Mouse (Mus musculus) G1E (cell line): ENCODE results near the gene Ahnak2. TPM values are rescaled to one million over a fixed set of nuclear protein-coding genes. Genes with fewer than 3 reads are reported as not detected.

Source experiments
- ATAC-seq: 2 replicates; pipeline ENCODE4 v1.8.0; 2016; ENCODE audit warnings: mild to moderate bottlenecking; ENCODE audit not compliant: insufficient number of reproducible peaks, poor library complexity, low FRiP score, severe bottlenecking; ENCODE audit errors: extremely low read depth
- DNase-seq: peaks from one replicate; pipeline ENCODE4 v3.0.0; 2012; ENCODE audit warnings: low spot score
- H3K27me3 ChIP-seq: 2 replicates; pipeline ENCODE4 v1.6.1; 2012; ENCODE audit warnings: mild to moderate bottlenecking, low read length, inconsistent platforms; ENCODE audit not compliant: insufficient read depth
- H3K36me3 ChIP-seq: replicated peaks from 2 replicates; pipeline ENCODE3; 2012; ENCODE audit warnings: mild to moderate bottlenecking, inconsistent platforms
- H3K4me1 ChIP-seq: 2 replicates; pipeline ENCODE4 v1.6.1; 2012; ENCODE audit warnings: low read depth, low read length, inconsistent platforms, mixed read lengths; ENCODE audit not compliant: insufficient read depth
- H3K4me3 ChIP-seq: 2 replicates; pipeline ENCODE4 v1.5.1; 2012; ENCODE audit warnings: low read depth, mild to moderate bottlenecking, inconsistent platforms, low read length, moderate library complexity, mixed read lengths
- H3K9me3 ChIP-seq: replicated peaks from 2 replicates; pipeline ENCODE4 v1.6.1; 2012; ENCODE audit warnings: inconsistent platforms
- CTCF ChIP-seq: IDR thresholded peaks from 2 replicates; pipeline ENCODE4 v1.5.1; 2012; ENCODE audit warnings: low read depth, low read length, inconsistent platforms, mixed read lengths
- GATA1 ChIP-seq: IDR thresholded peaks from 2 replicates; pipeline ENCODE4 v1.6.1; 2012; ENCODE audit warnings: borderline replicate concordance, low read length, inconsistent platforms, mixed read lengths
- GATA2 ChIP-seq: IDR thresholded peaks from 2 replicates; pipeline ENCODE4 v1.6.1; 2012; ENCODE audit warnings: low read depth, low read length, inconsistent platforms, borderline replicate concordance
- POLR2AphosphoS5 ChIP-seq: IDR thresholded peaks from 2 replicates; pipeline ENCODE4 v1.6.1; 2012; ENCODE audit warnings: low read depth, low read length, inconsistent platforms; ENCODE audit not compliant: insufficient replicate concordance
- TAL1 ChIP-seq: conservative IDR thresholded peaks from 2 replicates; pipeline ENCODE4 v1.6.1; 2012; ENCODE audit warnings: low read depth, low read length, inconsistent platforms, mixed read lengths
- polyA plus RNA-seq: library from polyadenylated mRNA; stranded (reverse); fragments of >175 nt; gene quantifications from 2 replicates; pipeline ENCODE4 v1.2.3, GENCODE M21; 2012
- total RNA-seq, 2 experiments: library from RNA; stranded (forward) in 1 of 2; stranded (reverse) in 1 of 2; fragments of 200-1000 nt in 1 of 2; fragments of >200 nt in 1 of 2; fragmentation: Nextera tagmentation in 1 of 2; gene quantifications; 2 replicates each; pipeline ENCODE4 v1.2.3; 2014 to 2017

Gene Ahnak2
- total and polyA plus RNA-seq, 3 experiments, result 0.02 to 0.22 TPM; not detected in 1

DNA sequence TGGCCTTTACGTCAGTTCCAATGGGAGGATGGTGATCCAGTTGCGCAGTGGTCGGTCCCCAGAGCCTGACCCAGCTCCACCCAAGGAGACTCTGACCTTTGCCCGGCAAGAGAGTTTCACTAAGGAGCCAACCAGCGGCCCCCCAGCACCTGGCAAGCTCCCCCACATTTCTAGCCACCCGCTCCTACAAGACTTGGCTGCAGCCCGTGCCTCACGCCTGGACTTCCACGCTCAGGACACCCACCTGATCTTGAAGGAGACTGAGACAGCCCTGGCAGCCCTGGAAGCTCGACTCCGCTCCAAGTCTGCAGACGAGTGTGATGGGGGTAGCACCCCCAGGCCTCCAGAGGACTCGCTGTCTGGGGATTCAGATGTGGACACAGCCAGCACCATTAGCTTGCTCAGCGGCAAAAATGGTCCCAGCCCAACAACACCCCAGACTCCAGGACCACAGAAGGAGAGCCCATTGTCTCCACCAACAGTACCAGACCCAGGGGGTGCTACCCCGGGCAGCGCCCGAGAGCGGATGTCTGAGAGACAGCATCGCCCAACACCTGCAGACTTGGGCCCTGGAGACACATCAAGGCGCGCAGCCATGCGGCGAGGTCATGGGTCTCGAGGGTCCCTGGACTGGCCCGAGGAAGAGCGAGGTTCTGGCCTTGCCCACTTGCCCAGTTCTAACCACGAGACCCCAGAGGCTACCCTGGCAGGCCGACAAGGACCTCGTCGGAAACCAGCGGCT, 64.0 kb downstream of the Ahnak2 start:
- no peak for ATAC-seq
- TF ChIP-seq TAL1 (no peak), CTCF (no peak), GATA2 (no peak), GATA1 (no peak), POLR2AphosphoS5 (no peak)
- Histone ChIP-seq H3K27me3 (peaks cover 28% of the 10 kb centered on the region), H3K4me3 (no peak overlapping the region), H3K9me3 (no peaks in the 10 kb centered on the region), H3K4me1 (peaks cover 3% of the 10 kb centered on the region; the same call in 1 of the 2 replicates), H3K36me3 (no peaks in the 10 kb centered on the region)
- DNase-seq, result no peak

DNA sequence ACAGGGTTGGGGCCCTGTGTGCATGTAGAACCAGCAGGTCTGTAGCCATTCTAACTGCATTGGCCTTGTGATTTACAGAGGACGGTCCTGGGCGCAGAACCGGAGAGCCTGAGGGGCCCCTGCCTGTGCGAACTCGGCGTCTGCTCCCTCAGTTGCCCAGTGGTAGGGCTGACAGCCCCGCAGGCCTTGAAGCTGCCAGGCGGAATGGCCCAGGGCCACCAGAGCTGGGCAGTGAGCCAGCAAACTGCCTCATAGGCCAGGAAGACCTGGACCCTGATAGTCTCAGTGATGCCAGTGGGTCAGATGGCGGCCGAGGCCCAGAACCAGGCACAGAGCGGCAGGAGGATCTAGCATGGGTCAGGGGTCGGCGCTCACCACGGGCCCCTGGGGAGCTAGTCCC, 64.7 kb downstream of the Ahnak2 start:
- Histone ChIP-seq H3K36me3 (no peaks in the 10 kb centered on the region), H3K4me3 (no peak overlapping the region), H3K27me3 (peaks cover 23% of the 10 kb centered on the region), H3K4me1 (no peaks in the 10 kb centered on the region), H3K9me3 (no peaks in the 10 kb centered on the region)
- DNase-seq (no peak), ATAC-seq (no peak)
- no peak for TF ChIP-seq CTCF
- no peak for TF ChIP-seq TAL1
- no peak for TF ChIP-seq GATA2
- no peak for TF ChIP-seq GATA1

DNA sequence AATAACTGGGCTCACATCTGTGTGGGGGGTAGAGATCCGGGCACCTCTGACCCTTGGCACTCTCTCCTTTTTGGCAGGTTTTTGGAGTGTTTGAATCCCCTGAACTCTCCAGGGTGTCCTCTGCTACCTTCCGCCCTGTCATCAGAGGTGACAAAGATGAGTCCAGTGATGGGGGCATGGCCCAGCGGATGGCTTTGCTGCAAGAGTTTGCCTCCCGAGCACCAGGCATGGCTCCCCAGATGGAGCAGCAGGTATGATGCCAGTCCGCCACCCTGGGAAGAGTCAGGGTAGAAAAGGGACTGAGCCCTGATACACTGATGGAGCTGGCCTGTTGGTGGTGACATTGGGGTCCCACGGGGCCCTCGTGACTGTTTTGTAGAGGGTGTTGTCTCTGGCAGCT, 65.4 kb downstream of the Ahnak2 start:
- Histone ChIP-seq H3K9me3 (no peaks in the 10 kb centered on the region), H3K4me3 (no peak overlapping the region), H3K36me3 (no peaks in the 10 kb centered on the region), H3K27me3 (peaks cover 21% of the 10 kb centered on the region), H3K4me1 (no peaks in the 10 kb centered on the region)
- ATAC-seq (no peak), DNase-seq (no peak)
- TF ChIP-seq CTCF, result no peak
- TF ChIP-seq POLR2AphosphoS5, result no peak
- no peak for TF ChIP-seq TAL1
- TF ChIP-seq GATA2, result no peak
- TF ChIP-seq GATA1, result no peak

DNA sequence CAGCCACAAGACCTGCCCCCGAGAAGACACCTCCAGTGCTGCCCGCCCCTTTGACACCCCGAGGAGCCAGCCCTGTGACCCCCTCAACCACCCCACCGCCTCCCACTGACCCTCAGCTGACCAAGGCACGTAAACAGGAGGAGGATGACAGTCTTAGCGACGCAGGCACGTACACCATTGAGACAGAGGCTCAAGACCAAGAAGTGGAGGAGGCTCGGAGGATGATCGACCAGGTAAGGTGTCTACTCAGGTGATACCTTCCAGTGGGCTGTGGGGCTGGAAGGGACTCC, 65.9 kb downstream of the Ahnak2 start:
- TF ChIP-seq POLR2AphosphoS5 (no peak), CTCF (no peak), TAL1 (no peak), GATA1 (no peak), GATA2 (no peak)
- H3K36me3 ChIP-seq, result no peaks in the 10 kb centered on the region
- no peaks in the 10 kb centered on the region for H3K4me1 ChIP-seq
- H3K27me3 ChIP-seq, result peaks cover 20% of the 10 kb centered on the region; the same call in 1 of the 2 replicates
- no peaks in the 10 kb centered on the region for H3K9me3 ChIP-seq
- no peak overlapping the region for H3K4me3 ChIP-seq
- DNase-seq, result no peak
- no peak for ATAC-seq

DNA sequence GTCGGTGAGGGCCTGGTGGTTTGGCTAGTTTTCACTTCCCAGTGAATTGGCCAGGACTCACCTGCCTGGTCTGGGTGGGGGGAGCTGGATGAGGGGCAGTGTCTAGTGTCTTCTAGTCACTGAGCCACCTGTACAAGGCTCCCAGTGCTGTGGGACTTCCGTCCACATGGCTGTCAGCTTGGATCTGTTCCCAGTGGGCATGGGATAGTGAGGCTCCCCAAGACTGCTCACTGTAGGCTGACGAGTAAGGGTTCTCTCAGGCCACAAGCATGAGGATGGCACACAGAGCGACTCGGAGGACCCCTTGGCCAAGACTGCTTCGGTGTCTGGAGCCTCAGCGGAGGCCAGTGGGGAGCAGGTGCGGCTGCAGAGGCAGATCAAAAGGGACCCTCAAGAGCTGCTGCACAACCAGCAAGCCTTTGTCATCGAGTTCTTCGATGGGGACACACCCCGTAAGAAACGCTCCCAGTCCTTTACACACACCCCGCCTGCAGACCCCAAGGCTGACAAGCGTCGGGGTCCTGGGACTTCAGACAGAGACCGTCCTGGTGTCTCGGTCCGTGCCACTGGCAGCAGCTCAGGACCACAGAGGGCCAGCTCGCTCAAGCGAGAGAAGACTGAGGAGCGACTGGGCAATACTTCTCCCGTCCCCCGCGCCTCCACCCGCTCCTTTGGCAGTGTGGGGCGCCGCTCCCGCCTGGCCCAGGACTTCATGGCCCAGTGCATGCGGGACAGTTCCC, 66.4 kb downstream of the Ahnak2 start:
- no peak for ATAC-seq
- no peak overlapping the region for H3K4me3 ChIP-seq
- no peaks in the 10 kb centered on the region for H3K4me1 ChIP-seq
- H3K36me3 ChIP-seq, result no peaks in the 10 kb centered on the region
- no peaks in the 10 kb centered on the region for H3K9me3 ChIP-seq
- no peak for DNase-seq
- no peak for TF ChIP-seq POLR2AphosphoS5
- no peak for TF ChIP-seq GATA2
- no peak for TF ChIP-seq CTCF
- TF ChIP-seq GATA1, result no peak
- H3K27me3 ChIP-seq, result peaks cover 20% of the 10 kb centered on the region; the same call in 1 of the 2 replicates

DNA sequence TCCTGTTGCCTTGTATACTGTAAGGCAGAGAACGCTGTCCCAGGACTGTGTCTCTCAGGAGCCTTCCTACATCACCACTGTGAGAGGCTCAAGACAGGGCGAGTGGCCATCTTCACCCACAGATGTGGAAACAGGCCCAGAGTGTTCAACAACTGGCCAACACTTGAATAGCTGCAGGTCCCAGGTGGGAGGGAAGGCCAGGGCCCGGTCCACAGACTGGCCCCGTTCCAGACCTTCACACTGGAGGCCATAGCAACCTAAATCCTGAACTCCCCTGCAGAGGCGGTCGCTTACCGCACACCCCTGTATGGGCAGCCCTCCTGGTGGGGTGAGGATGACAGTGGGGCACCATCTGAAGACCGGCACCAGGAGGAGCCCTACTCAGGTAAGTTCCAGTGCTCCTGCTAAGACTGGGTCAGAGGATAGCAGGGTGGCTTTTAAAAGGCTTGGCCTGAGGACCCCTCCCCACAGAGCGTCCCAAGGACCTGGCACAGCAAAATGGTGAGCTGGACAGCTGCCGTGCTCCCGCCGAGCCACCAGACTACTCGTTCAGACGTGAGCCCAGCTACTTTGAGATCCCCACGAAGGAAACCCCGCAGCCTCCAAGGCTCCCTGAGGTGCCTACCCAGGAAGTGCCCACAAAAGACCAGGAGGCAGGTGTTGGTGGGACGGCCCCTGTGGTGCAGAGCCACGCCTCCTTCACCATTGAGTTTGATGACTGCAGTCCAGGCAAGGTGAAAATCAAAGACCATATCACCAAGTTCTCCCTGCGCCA, 67.4 kb downstream of the Ahnak2 start:
- Histone ChIP-seq H3K27me3 (peaks cover 29% of the 10 kb centered on the region; the same call in 1 of the 2 replicates), H3K9me3 (no peaks in the 10 kb centered on the region), H3K4me1 (no peaks in the 10 kb centered on the region), H3K4me3 (no peak overlapping the region), H3K36me3 (no peaks in the 10 kb centered on the region)
- TF ChIP-seq CTCF (no peak), GATA2 (no peak), TAL1 (no peak), GATA1 (no peak), POLR2AphosphoS5 (no peak)
- ATAC-seq (no peak), DNase-seq (no peak)
